Mouse (Mus musculus): Measurements from ENCODE around the gene Ddb1. TPM values are rescaled to one million over a fixed set of nuclear protein-coding genes. Genes with fewer than 3 reads are reported as not detected.

Gene Ddb1
- polyA plus RNA-seq, 1 experiment: 123 TPM

DNA sequence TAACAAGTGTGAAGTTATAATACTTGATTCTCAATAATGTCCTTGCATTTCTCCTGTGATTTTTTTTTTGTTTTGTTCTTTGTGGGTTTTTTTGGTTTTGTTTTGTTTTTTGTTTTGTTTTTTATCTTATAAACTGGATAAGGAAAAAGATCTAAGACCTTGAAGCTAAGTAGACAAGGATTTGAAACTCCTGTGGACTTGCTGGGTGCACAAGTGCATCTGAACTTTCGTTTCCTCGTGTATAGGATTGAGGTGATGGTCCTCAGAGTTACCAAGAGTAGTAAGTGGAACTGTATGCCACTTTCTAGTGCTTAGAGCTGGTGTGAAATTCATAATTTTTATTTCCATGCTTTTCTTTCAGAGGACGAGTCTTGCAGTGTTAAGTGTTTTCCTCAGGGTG lies 25.0 kb upstream of the Ddb1 start:
- TF ChIP-seq CTCF (conservative IDR thresholded peaks at IDR 0.05; ENCODE audit: insufficient read depth, insufficient read length, low read depth, low read length): no peak
- no peak for TF ChIP-seq POLR2A (IDR thresholded peaks at IDR 0.05; ENCODE audit: low read depth, low read length)
- WGBS: 86% methylated on average over 3 of the region's 3 CpGs
- DNase-seq: no peak
- H3K4me1 ChIP-seq (ENCODE audit: control insufficient read depth, insufficient read depth, low read length): peaks cover 3% of the 10 kb centered on the region; the same call in 1 of the 2 replicates
- no peak overlapping the region for H3K4me3 ChIP-seq (ENCODE audit: insufficient read depth, low read depth, low read length)
- H3K27me3 ChIP-seq (replicated peaks; ENCODE audit: control insufficient read depth, insufficient read depth, low read length): no peaks in the 10 kb centered on the region
- no peaks in the 10 kb centered on the region for H3K36me3 ChIP-seq (ENCODE audit: control insufficient read depth, insufficient read depth, low read length)
- no peak overlapping the region for H3K27ac ChIP-seq (ENCODE audit: insufficient read depth, low read depth, low read length)

DNA sequence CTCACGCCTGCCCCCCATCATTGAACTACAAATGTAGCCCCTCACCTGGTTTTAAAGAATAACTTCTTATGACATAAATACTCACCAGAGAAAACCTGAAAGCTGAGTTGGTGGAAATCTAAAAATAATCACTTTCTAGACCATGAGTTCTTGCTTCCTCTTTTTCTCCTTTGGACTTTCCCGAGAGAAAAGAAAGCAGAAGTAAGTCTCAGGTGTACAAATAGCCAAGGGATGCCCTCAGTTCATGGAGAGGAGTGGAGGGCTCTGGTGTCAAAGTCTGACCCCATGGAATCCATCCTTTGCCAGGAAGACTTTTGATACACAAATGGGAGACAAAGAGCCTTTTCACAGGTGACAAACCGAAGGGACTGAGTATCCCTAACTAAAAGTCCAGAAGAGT lies 24.4 kb upstream of the Ddb1 start:
- Histone ChIP-seq H3K36me3 (ENCODE audit: control insufficient read depth, insufficient read depth, low read length) (no peaks in the 10 kb centered on the region), H3K4me1 (ENCODE audit: control insufficient read depth, insufficient read depth, low read length) (peaks cover 3% of the 10 kb centered on the region; the same call in 1 of the 2 replicates), H3K27ac (ENCODE audit: insufficient read depth, low read depth, low read length) (no peak overlapping the region), H3K27me3 (replicated peaks; ENCODE audit: control insufficient read depth, insufficient read depth, low read length) (no peaks in the 10 kb centered on the region), H3K4me3 (ENCODE audit: insufficient read depth, low read depth, low read length) (no peak overlapping the region)
- no peak for DNase-seq
- WGBS: 80% methylated on average over 3 of the region's 3 CpGs
- no peak for TF ChIP-seq CTCF (conservative IDR thresholded peaks at IDR 0.05; ENCODE audit: insufficient read depth, insufficient read length, low read depth, low read length)
- TF ChIP-seq POLR2A (IDR thresholded peaks at IDR 0.05; ENCODE audit: low read depth, low read length): no peak

DNA sequence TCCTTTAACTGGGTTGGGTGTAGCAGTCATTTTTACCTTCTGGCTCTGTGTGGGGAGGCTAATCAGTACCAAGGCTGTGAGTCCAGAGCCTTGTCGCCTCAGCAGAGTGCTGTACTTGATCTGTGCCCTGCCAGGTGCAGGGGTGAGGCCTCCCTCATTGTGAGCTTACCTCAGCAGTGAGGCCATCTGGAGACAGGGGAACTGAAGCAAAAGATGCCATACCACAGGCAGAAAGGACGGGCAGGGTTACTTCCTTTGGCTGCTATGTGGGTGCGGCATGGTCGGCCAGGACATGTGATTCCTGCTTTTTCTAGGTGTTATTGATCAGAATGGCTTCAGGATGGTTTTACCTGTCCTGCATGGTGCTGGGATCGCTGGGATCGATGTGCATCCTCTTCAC lies 23.1 kb upstream of the Ddb1 start:
- Histone ChIP-seq H3K4me1 (ENCODE audit: control insufficient read depth, insufficient read depth, low read length) (peaks cover 3% of the 10 kb centered on the region; the same call in 1 of the 2 replicates), H3K27ac (ENCODE audit: insufficient read depth, low read depth, low read length) (no peak overlapping the region), H3K27me3 (replicated peaks; ENCODE audit: control insufficient read depth, insufficient read depth, low read length) (no peaks in the 10 kb centered on the region), H3K4me3 (ENCODE audit: insufficient read depth, low read depth, low read length) (no peak overlapping the region), H3K36me3 (ENCODE audit: control insufficient read depth, insufficient read depth, low read length) (no peaks in the 10 kb centered on the region)
- WGBS: 83% methylated on average over 6 of the region's 6 CpGs
- no peak for DNase-seq
- TF ChIP-seq POLR2A (IDR thresholded peaks at IDR 0.05; ENCODE audit: low read depth, low read length): no peak
- no peak for TF ChIP-seq CTCF (conservative IDR thresholded peaks at IDR 0.05; ENCODE audit: insufficient read depth, insufficient read length, low read depth, low read length)

- WGBS: 45% methylated on average over 7 of the region's 7 CpGs
- H3K27me3 ChIP-seq (replicated peaks; ENCODE audit: control insufficient read depth, insufficient read depth, low read length): no peaks in the 10 kb centered on the region
- no peak for DNase-seq
These were observed 21.5 kb upstream of the Ddb1 start for GRCm38 (mm10) chr19:10583550-10584146.

GRCm38 (mm10) chr19:10585112-10585511 lies 20.0 kb upstream of the Ddb1 start:
- TF ChIP-seq POLR2A (IDR thresholded peaks at IDR 0.05; ENCODE audit: low read depth, low read length) (no peak), CTCF (conservative IDR thresholded peaks at IDR 0.05; ENCODE audit: insufficient read depth, insufficient read length, low read depth, low read length) (no peak)
- Histone ChIP-seq H3K4me3 (ENCODE audit: insufficient read depth, low read depth, low read length) (no peak overlapping the region), H3K27me3 (replicated peaks; ENCODE audit: control insufficient read depth, insufficient read depth, low read length) (no peaks in the 10 kb centered on the region), H3K27ac (ENCODE audit: insufficient read depth, low read depth, low read length) (no peak overlapping the region), H3K36me3 (ENCODE audit: control insufficient read depth, insufficient read depth, low read length) (no peaks in the 10 kb centered on the region), H3K4me1 (ENCODE audit: control insufficient read depth, insufficient read depth, low read length) (no peaks in the 10 kb centered on the region)
- WGBS: 67% methylated on average over 8 of the region's 8 CpGs
- no peak for DNase-seq

More at GRCm38 (mm10) chr19:10583550-10584146, 21.5 kb upstream of the Ddb1 start:
- H3K36me3 ChIP-seq (ENCODE audit: control insufficient read depth, insufficient read depth, low read length): no peaks in the 10 kb centered on the region
- no peak overlapping the region for H3K4me3 ChIP-seq (ENCODE audit: insufficient read depth, low read depth, low read length)
- TF ChIP-seq CTCF (conservative IDR thresholded peaks at IDR 0.05; ENCODE audit: insufficient read depth, insufficient read length, low read depth, low read length): no peak
- no peak for TF ChIP-seq POLR2A (IDR thresholded peaks at IDR 0.05; ENCODE audit: low read depth, low read length)
- H3K4me1 ChIP-seq (ENCODE audit: control insufficient read depth, insufficient read depth, low read length): no peaks in the 10 kb centered on the region; the same call in 1 of the 2 replicates
- no peak overlapping the region for H3K27ac ChIP-seq (ENCODE audit: insufficient read depth, low read depth, low read length)

DNA sequence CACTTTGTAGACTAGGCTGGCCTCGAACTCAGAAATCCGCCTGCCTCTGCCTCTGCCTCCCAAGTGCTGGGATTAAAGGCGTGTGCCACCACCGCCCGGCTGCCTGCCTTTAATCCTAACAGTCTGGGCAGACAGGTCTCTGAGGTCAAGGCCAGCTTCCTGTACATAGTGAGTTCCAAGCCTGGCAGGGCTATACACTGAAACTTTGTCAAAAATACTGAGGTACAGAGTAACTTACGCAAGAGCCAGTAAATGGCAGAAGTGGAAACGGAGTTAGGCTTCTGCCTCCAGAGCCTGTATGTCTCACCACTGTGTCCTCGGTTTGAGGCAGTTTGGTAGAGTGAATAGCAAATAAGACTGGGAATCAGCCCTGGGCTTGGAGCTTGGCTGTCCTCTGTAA lies 17.9 kb upstream of the Ddb1 start:
- WGBS: 90% methylated on average over 8 of the region's 8 CpGs
- H3K4me1 ChIP-seq (ENCODE audit: control insufficient read depth, insufficient read depth, low read length): no peaks in the 10 kb centered on the region
- H3K36me3 ChIP-seq (ENCODE audit: control insufficient read depth, insufficient read depth, low read length): no peaks in the 10 kb centered on the region
- no peak for TF ChIP-seq CTCF (conservative IDR thresholded peaks at IDR 0.05; ENCODE audit: insufficient read depth, insufficient read length, low read depth, low read length)
- TF ChIP-seq POLR2A (IDR thresholded peaks at IDR 0.05; ENCODE audit: low read depth, low read length): no peak
- H3K27ac ChIP-seq (ENCODE audit: insufficient read depth, low read depth, low read length): no peak overlapping the region
- DNase-seq: no peak
- no peak overlapping the region for H3K4me3 ChIP-seq (ENCODE audit: insufficient read depth, low read depth, low read length)
- H3K27me3 ChIP-seq (replicated peaks; ENCODE audit: control insufficient read depth, insufficient read depth, low read length): no peaks in the 10 kb centered on the region

- no peak for DNase-seq
- 59% methylated on average over 5 of the region's 5 CpGs for WGBS
- no peak for TF ChIP-seq POLR2A (IDR thresholded peaks at IDR 0.05; ENCODE audit: low read depth, low read length)
- TF ChIP-seq CTCF (conservative IDR thresholded peaks at IDR 0.05; ENCODE audit: insufficient read depth, insufficient read length, low read depth, low read length): no peak
- no peaks in the 10 kb centered on the region for H3K4me1 ChIP-seq (ENCODE audit: control insufficient read depth, insufficient read depth, low read length)
- no peak overlapping the region for H3K27ac ChIP-seq (ENCODE audit: insufficient read depth, low read depth, low read length)
- no peaks in the 10 kb centered on the region for H3K27me3 ChIP-seq (replicated peaks; ENCODE audit: control insufficient read depth, insufficient read depth, low read length)
- H3K4me3 ChIP-seq (ENCODE audit: insufficient read depth, low read depth, low read length): no peak overlapping the region
- H3K36me3 ChIP-seq (ENCODE audit: control insufficient read depth, insufficient read depth, low read length): peaks cover 2% of the 10 kb centered on the region; the same call in 1 of the 2 replicates
These were observed 15.8 kb upstream of the Ddb1 start for GRCm38 (mm10) chr19:10589127-10589857.
